Mouse (Mus musculus): ENCODE results near the gene Rpl14. TPM values are rescaled to one million over a fixed set of nuclear protein-coding genes. Genes with fewer than 3 reads are reported as not detected.

Rpl14 gene
- total and polyA plus RNA-seq, 2 experiments: 113 to 174 TPM

GRCm38 (mm10) chr9:120619347-120619708 is 48.1 kb downstream of the Rpl14 start:
- Histone ChIP-seq H3K27me3 (ENCODE audit: control insufficient read depth, insufficient read depth, low read length) (no peaks in the 10 kb centered on the region), H3K4me1 (ENCODE audit: control insufficient read depth, insufficient read depth, low read length) (no peaks in the 10 kb centered on the region), H3K27ac (replicated peaks; ENCODE audit: insufficient read depth, low read depth, low read length) (no peak overlapping the region), H3K79me2 (ENCODE audit: control insufficient read depth, insufficient read depth, low read length) (no peaks in the 10 kb centered on the region), H3K9ac (ENCODE audit: low read depth, low read length) (no peak overlapping the region), H3K36me3 (ENCODE audit: control insufficient read depth, insufficient read depth, low read length) (no peaks in the 10 kb centered on the region), H3K4me3 (ENCODE audit: insufficient read depth, low read depth, low read length) (no peak overlapping the region)
- 42% methylated on average over 10 of the region's 10 CpGs for WGBS
- DNase-seq (ENCODE audit: extremely low read depth, low read depth, low spot score): no peak
- TF ChIP-seq POLR2A (IDR thresholded peaks at IDR 0.05; ENCODE audit: extremely low read depth, insufficient read depth, low read length): no peak
- TF ChIP-seq CTCF (IDR thresholded peaks at IDR 0.05; ENCODE audit: low read depth, low read length): no peak

GRCm38 (mm10) chr9:120619709-120620408 is 48.6 kb downstream of the Rpl14 start:
- H3K27ac ChIP-seq (replicated peaks; ENCODE audit: insufficient read depth, low read depth, low read length): no peak overlapping the region
- no peak overlapping the region for H3K4me3 ChIP-seq (ENCODE audit: insufficient read depth, low read depth, low read length)
- no peaks in the 10 kb centered on the region for H3K27me3 ChIP-seq (ENCODE audit: control insufficient read depth, insufficient read depth, low read length)
- TF ChIP-seq POLR2A (IDR thresholded peaks at IDR 0.05; ENCODE audit: extremely low read depth, insufficient read depth, low read length): no peak
- H3K79me2 ChIP-seq (ENCODE audit: control insufficient read depth, insufficient read depth, low read length): no peaks in the 10 kb centered on the region
- H3K9ac ChIP-seq (ENCODE audit: low read depth, low read length): no peak overlapping the region
- DNase-seq (ENCODE audit: extremely low read depth, low read depth, low spot score): no peak
- 46% methylated on average over 26 of the region's 26 CpGs for WGBS
- H3K36me3 ChIP-seq (ENCODE audit: control insufficient read depth, insufficient read depth, low read length): no peaks in the 10 kb centered on the region
- H3K4me1 ChIP-seq (ENCODE audit: control insufficient read depth, insufficient read depth, low read length): no peaks in the 10 kb centered on the region

- H3K4me1 ChIP-seq (ENCODE audit: control insufficient read depth, insufficient read depth, low read length): no peaks in the 10 kb centered on the region
Measured at GRCm38 (mm10) chr9:120620409-120620745, 49.1 kb downstream of the Rpl14 start.

More at GRCm38 (mm10) chr9:120620409-120620745, 49.1 kb downstream of the Rpl14 start:
- WGBS: 63% methylated on average over 4 of the region's 4 CpGs
- H3K79me2 ChIP-seq (ENCODE audit: control insufficient read depth, insufficient read depth, low read length): no peaks in the 10 kb centered on the region
- no peaks in the 10 kb centered on the region for H3K27me3 ChIP-seq (ENCODE audit: control insufficient read depth, insufficient read depth, low read length)
- no peaks in the 10 kb centered on the region for H3K36me3 ChIP-seq (ENCODE audit: control insufficient read depth, insufficient read depth, low read length)
- H3K9ac ChIP-seq (ENCODE audit: low read depth, low read length): no peak overlapping the region
- TF ChIP-seq POLR2A (IDR thresholded peaks at IDR 0.05; ENCODE audit: extremely low read depth, insufficient read depth, low read length) (no peak), CTCF (IDR thresholded peaks at IDR 0.05; ENCODE audit: low read depth, low read length) (no peak)
- H3K4me3 ChIP-seq (ENCODE audit: insufficient read depth, low read depth, low read length): no peak overlapping the region
- no peak for DNase-seq (ENCODE audit: extremely low read depth, low read depth, low spot score)
- H3K27ac ChIP-seq (replicated peaks; ENCODE audit: insufficient read depth, low read depth, low read length): no peak overlapping the region

Other genes starting within 250 kb of the Rpl14 start
- gene Eif1b, start 79.2 kb upstream of the Rpl14 start, total RNA-seq (2014; rRNA removed): 14.7 and 18.8 TPM in 2 replicates
- 19.9 and 22.3 TPM in 2 replicates for gene Eif1b, start 79.2 kb upstream of the Rpl14 start, polyA plus RNA-seq (2012; rRNA removed)
- gene Entpd3, start 31.6 kb upstream of the Rpl14 start, total RNA-seq (2014; rRNA removed): 0.07 TPM in 1 of 2 replicates, not detected in the other
- not detected in 2 replicates for gene Entpd3, start 31.6 kb upstream of the Rpl14 start, polyA plus RNA-seq (2012; rRNA removed)